Mouse (Mus musculus) brain, embryonic 18.5 days (tissue): Measurements from ENCODE around the gene Tspan15.

Experiments used
- DNase-seq: peaks from one replicate; pipeline ENCODE4 v3.0.0-alpha.2; 2012; ENCODE audit warnings: low read depth, low spot score

Gene Tspan15

GRCm38 (mm10) chr10:62189910-62190309 is 41.1 kb downstream of the Tspan15 start:
- DNase-seq = no peak

GRCm38 (mm10) chr10:62189303-62189702 is 41.7 kb downstream of the Tspan15 start:
- DNase-seq = no peak

- no peak for DNase-seq
Observed at GRCm38 (mm10) chr10:62186882-62187281, 44.2 kb downstream of the Tspan15 start.

GRCm38 (mm10) chr10:62183053-62183452 is 48.0 kb downstream of the Tspan15 start:
- peak; percentile 81 for DNase-seq

GRCm38 (mm10) chr10:62182471-62183014 is 48.5 kb downstream of the Tspan15 start:
- no peak for DNase-seq

GRCm38 (mm10) chr10:62181701-62182100 is 49.4 kb downstream of the Tspan15 start:
- DNase-seq = no peak

GRCm38 (mm10) chr10:62179944-62180343 is 51.1 kb downstream of the Tspan15 start:
- DNase-seq = no peak

- no peak for DNase-seq
Observed at GRCm38 (mm10) chr10:62174533-62175313, 56.3 kb downstream of the Tspan15 start.

GRCm38 (mm10) chr10:62173941-62174448 is 57.1 kb downstream of the Tspan15 start:
- DNase-seq = no peak

GRCm38 (mm10) chr10:62172841-62173553 is 58.1 kb downstream of the Tspan15 start:
- DNase-seq = no peak

- no peak for DNase-seq
Observed at GRCm38 (mm10) chr10:62162410-62162809, 68.6 kb downstream of the Tspan15 start.

- no peak for DNase-seq
Observed at GRCm38 (mm10) chr10:62149929-62150328, 81.1 kb downstream of the Tspan15 start.

GRCm38 (mm10) chr10:62147466-62148248 is 83.4 kb downstream of the Tspan15 start:
- DNase-seq = no peak

GRCm38 (mm10) chr10:62145957-62146356 is 85.1 kb downstream of the Tspan15 start:
- no peak for DNase-seq

- no peak for DNase-seq
Observed at GRCm38 (mm10) chr10:62143820-62144219, 87.2 kb downstream of the Tspan15 start, which contains the start of gene Fam241b. Fam241b (minus strand) TSS chr10:62143920.

GRCm38 (mm10) chr10:62138040-62138439 is 93.0 kb downstream of the Tspan15 start:
- DNase-seq = no peak

GRCm38 (mm10) chr10:62137150-62137549 is 93.9 kb downstream of the Tspan15 start:
- no peak for DNase-seq

GRCm38 (mm10) chr10:62135696-62136470 is 95.2 kb downstream of the Tspan15 start:
- no peak for DNase-seq
